Mouse (Mus musculus): ENCODE data around the gene Nfia.

GRCm38 (mm10) chr4:97895940-97896339 is 123.4 kb downstream of the Nfia start:
- TF ChIP-seq CTCF (IDR thresholded peaks at IDR 0.05; ENCODE audit: insufficient read depth, low read depth, low read length) (no peak), POLR2A (IDR thresholded peaks at IDR 0.05; ENCODE audit: insufficient read depth, low read depth, low read length) (no peak)
